Mouse (Mus musculus) G1E (cell line): ENCODE measurements at regions not wholly inside any gene's neighbourhood (a gene's known extent, or its start where the extent isn't known, plus 50 kb on each side); places are given as distances from the start of the nearest gene placed in this dataset.

Source experiments
- ATAC-seq: 2 replicates; pipeline ENCODE4 v1.8.0; 2016; ENCODE audit warnings: mild to moderate bottlenecking; ENCODE audit not compliant: insufficient number of reproducible peaks, poor library complexity, low FRiP score, severe bottlenecking; ENCODE audit errors: extremely low read depth
- DNase-seq: peaks from one replicate; pipeline ENCODE4 v3.0.0; 2012; ENCODE audit warnings: low spot score
- H3K27me3 ChIP-seq: 2 replicates; pipeline ENCODE4 v1.6.1; 2012; ENCODE audit warnings: mild to moderate bottlenecking, low read length, inconsistent platforms; ENCODE audit not compliant: insufficient read depth
- H3K36me3 ChIP-seq: replicated peaks from 2 replicates; pipeline ENCODE3; 2012; ENCODE audit warnings: mild to moderate bottlenecking, inconsistent platforms
- H3K4me1 ChIP-seq: 2 replicates; pipeline ENCODE4 v1.6.1; 2012; ENCODE audit warnings: low read depth, low read length, inconsistent platforms, mixed read lengths; ENCODE audit not compliant: insufficient read depth
- H3K4me3 ChIP-seq: 2 replicates; pipeline ENCODE4 v1.5.1; 2012; ENCODE audit warnings: low read depth, mild to moderate bottlenecking, inconsistent platforms, low read length, moderate library complexity, mixed read lengths
- H3K9me3 ChIP-seq: replicated peaks from 2 replicates; pipeline ENCODE4 v1.6.1; 2012; ENCODE audit warnings: inconsistent platforms
- CTCF ChIP-seq: IDR thresholded peaks from 2 replicates; pipeline ENCODE4 v1.5.1; 2012; ENCODE audit warnings: low read depth, low read length, inconsistent platforms, mixed read lengths
- GATA1 ChIP-seq: IDR thresholded peaks from 2 replicates; pipeline ENCODE4 v1.6.1; 2012; ENCODE audit warnings: borderline replicate concordance, low read length, inconsistent platforms, mixed read lengths
- GATA2 ChIP-seq: IDR thresholded peaks from 2 replicates; pipeline ENCODE4 v1.6.1; 2012; ENCODE audit warnings: low read depth, low read length, inconsistent platforms, borderline replicate concordance
- POLR2AphosphoS5 ChIP-seq: IDR thresholded peaks from 2 replicates; pipeline ENCODE4 v1.6.1; 2012; ENCODE audit warnings: low read depth, low read length, inconsistent platforms; ENCODE audit not compliant: insufficient replicate concordance
- TAL1 ChIP-seq: conservative IDR thresholded peaks from 2 replicates; pipeline ENCODE4 v1.6.1; 2012; ENCODE audit warnings: low read depth, low read length, inconsistent platforms, mixed read lengths

DNA sequence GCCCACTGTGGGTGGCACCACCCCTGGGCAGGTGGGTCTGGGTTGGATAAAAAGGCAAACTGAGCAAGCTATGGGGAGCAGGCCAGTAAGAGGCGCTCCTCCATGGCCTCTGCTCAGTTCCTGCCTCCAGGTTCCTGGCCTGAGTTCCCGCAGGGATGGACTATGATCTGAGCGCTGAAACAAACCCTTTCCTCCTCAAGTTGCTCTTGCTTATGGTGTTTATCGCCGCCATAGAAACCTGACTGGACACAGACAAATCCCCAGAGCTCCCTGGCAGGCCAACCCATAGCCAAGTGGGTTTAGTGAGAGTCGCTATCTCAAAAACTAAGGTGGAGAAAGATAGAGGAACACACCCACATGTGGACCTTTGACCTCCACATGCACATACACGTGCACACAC, 67.2 kb upstream of the Ptpn1 start:
- Histone ChIP-seq H3K4me3 (no peak overlapping the region), H3K9me3 (no peaks in the 10 kb centered on the region), H3K36me3 (no peaks in the 10 kb centered on the region), H3K27me3 (peaks cover 88% of the 10 kb centered on the region), H3K4me1 (no peaks in the 10 kb centered on the region)
- ATAC-seq (no peak), DNase-seq (no peak)
- TF ChIP-seq GATA1 (no peak), GATA2 (no peak), TAL1 (no peak), POLR2AphosphoS5 (no peak), CTCF (no peak)

DNA sequence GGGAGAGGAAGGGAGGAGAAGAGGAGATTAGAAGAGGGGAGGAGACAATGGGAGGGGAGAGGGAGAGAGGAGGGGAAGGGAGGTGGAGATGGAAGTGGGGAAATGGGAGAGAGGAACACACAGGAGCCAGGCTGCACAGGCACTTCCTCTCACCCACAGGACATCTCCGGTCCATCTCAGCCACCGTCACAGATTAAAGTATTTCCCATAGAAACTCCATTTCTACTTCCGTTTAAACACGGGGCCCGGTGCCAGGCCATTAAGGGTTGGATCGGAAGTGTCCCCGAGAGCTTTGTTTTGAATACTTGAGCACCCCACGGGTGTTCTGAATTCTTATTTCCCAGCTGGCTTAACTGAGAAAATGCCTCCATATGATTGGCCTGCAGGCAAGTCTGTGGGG, 67.6 kb upstream of the Ptpn1 start:
- H3K4me1 ChIP-seq: no peaks in the 10 kb centered on the region

DNA sequence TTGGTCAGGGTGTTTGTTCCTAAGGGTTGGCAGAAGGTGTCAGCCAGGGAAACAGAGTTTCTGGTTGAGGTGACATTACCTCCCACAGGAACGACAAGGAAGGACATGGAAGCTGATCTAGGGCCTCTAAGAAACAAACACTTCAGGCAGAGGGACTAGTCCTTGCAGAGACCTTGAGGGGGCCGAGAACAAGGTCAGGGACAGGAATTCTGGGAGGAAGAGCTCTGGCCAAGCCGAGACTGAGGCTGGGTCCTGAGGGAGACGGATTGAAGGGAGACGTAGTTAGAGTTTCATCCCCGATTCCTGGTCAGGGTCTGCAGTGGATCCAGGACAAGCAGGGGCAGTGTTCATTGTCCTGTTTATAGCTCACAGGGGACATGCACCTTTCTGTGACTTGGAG, 68.2 kb upstream of the Ptpn1 start:
- TF ChIP-seq POLR2AphosphoS5 (no peak), GATA2 (no peak), TAL1 (no peak), GATA1 (no peak), CTCF (no peak)
- Histone ChIP-seq H3K36me3 (no peaks in the 10 kb centered on the region), H3K4me3 (no peak overlapping the region), H3K4me1 (no peaks in the 10 kb centered on the region), H3K27me3 (peaks cover 88% of the 10 kb centered on the region), H3K9me3 (no peaks in the 10 kb centered on the region)
- DNase-seq: no peak
- ATAC-seq: no peak

More for the DNA sequence above, 67.6 kb upstream of the Ptpn1 start:
- H3K4me3 ChIP-seq: no peak overlapping the region
- no peaks in the 10 kb centered on the region for H3K9me3 ChIP-seq
- no peak for TF ChIP-seq GATA1
- no peak for TF ChIP-seq TAL1
- TF ChIP-seq CTCF: no peak
- no peak for TF ChIP-seq POLR2AphosphoS5
- TF ChIP-seq GATA2: no peak
- DNase-seq (no peak), ATAC-seq (no peak)
- no peaks in the 10 kb centered on the region for H3K36me3 ChIP-seq
- peaks cover 88% of the 10 kb centered on the region for H3K27me3 ChIP-seq

DNA sequence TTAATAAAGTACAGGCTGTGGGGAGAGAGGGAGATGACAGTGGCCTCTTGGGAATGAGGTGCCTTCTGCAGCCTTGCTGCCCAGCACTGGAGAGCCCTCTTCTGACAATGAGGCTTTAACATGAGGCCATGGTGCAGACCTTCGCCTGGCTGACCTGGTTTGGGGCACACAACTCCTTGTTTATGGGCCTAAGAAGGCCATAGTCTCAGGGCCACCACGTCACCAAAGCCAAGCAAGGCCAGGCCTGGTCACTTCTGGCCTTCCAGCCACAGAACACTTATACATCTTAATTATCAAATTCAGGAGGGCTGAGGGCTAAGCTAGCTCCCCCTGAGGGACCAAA, 70.7 kb upstream of the Ptpn1 start:
- ATAC-seq (no peak), DNase-seq (no peak)
- H3K4me3 ChIP-seq: no peak overlapping the region
- no peaks in the 10 kb centered on the region for H3K36me3 ChIP-seq
- no peaks in the 10 kb centered on the region for H3K9me3 ChIP-seq
- peaks cover 92% of the 10 kb centered on the region for H3K27me3 ChIP-seq
- TF ChIP-seq TAL1 (no peak), GATA2 (no peak), CTCF (no peak), POLR2AphosphoS5 (no peak), GATA1 (no peak)
- H3K4me1 ChIP-seq: no peaks in the 10 kb centered on the region

DNA sequence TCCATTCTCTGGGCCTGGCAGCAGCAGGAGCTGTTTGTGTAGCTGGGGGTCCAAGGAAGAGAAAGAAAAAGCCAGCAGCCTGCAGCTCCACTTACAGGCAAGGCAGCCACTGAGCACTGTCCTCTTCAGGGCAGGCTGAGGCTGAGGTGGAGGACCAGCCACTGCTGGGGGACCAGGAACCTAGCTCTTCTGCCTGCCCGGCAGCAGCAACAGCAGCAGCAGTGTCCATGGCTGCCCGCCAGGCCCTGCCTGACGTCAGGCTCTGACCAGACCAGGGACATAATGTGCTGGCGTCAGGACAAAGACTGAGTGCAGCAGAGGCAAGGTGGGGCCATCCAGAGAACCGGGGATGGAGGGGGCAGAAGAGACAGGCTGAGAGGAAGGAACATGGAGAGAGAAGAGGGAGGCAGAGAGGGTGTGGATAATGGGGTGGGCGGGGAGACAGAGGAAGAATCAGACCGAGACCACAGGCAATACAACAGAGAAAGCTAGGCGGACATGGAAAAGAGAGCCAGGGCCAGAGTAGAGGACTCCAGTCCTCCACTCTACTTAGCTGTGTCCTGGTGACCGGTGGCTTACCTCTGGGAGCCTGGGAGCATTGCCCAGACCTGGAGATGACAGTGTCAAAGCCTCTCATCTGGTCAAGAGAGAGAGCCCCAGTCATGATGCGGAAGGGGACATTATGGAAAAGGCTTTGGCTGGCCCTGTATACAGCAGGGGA, 71.2 kb upstream of the Ptpn1 start:
- Histone ChIP-seq H3K27me3 (peaks cover 92% of the 10 kb centered on the region), H3K4me3 (no peak overlapping the region), H3K9me3 (no peaks in the 10 kb centered on the region), H3K36me3 (no peaks in the 10 kb centered on the region), H3K4me1 (no peaks in the 10 kb centered on the region)
- DNase-seq (no peak), ATAC-seq (no peak)
- no peak for TF ChIP-seq TAL1

DNA sequence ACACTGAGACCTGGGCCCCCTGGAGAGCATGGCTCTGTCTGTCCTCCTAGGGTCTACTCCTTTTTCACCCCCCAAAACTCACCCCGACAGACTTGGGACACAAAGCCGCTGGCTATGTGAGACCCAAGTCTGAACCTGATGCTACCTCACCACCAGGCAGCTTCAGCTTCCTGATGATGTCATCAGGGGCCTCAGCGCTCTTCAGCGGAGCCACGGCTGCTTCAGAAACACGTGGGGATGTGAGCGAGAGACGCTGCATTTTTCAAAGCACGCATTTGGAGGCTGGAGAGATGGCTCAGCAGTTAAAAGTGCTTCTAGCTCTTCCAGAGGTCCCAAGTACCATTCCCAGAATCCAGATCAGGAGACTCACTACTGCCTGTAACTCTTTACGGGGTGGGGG, 72.3 kb upstream of the Ptpn1 start:
- no peaks in the 10 kb centered on the region for H3K36me3 ChIP-seq
- no peaks in the 10 kb centered on the region for H3K4me1 ChIP-seq
- peaks cover 96% of the 10 kb centered on the region for H3K27me3 ChIP-seq
- no peak for TF ChIP-seq POLR2AphosphoS5
- TF ChIP-seq GATA1: no peak
- TF ChIP-seq CTCF: no peak
- TF ChIP-seq GATA2: no peak
- TF ChIP-seq TAL1: no peak
- H3K9me3 ChIP-seq: no peaks in the 10 kb centered on the region
- no peak for DNase-seq
- no peak overlapping the region for H3K4me3 ChIP-seq
- ATAC-seq: no peak

DNA sequence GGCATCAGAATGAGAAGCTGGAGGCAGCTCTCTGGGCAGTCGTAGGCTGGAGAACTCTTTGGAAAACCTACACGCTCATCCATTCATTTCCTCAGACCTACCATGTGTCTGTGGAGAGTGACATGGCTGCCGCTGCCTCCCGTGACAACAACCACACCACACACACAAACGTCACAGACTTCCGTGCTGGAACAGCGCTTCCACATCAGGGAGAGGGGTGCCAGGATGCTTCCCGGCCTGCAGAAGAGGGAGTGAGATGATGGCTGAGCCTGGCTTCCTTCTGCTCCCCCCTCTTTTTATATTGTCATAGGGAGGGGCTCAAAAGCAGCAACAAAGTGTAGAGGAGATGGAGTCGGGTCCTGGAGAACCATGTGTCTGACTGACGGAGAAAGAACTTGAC, 73.5 kb upstream of the Ptpn1 start:
- no peak for ATAC-seq
- Histone ChIP-seq H3K36me3 (no peaks in the 10 kb centered on the region), H3K27me3 (peaks cover 96% of the 10 kb centered on the region), H3K4me1 (0 out of 2 replicates have a peak, but pooled peaks cover 3% of the 10 kb centered on the region), H3K9me3 (no peaks in the 10 kb centered on the region), H3K4me3 (no peak overlapping the region)
- DNase-seq: no peak
- TF ChIP-seq CTCF (no peak), POLR2AphosphoS5 (no peak), GATA1 (no peak), TAL1 (no peak), GATA2 (no peak)
